Mouse (Mus musculus): ENCODE measurements around the gene Lgals1.

GRCm38 (mm10) chr15:78928539-78928938 lies 2.0 kb downstream of the Lgals1 start:
- no peak for TF ChIP-seq CTCF (IDR thresholded peaks at IDR 0.05; ENCODE audit: low read depth, low read length)
- no peak for TF ChIP-seq GATA2 (IDR thresholded peaks at IDR 0.05; ENCODE audit: borderline replicate concordance, low read depth, low read length)
